Mouse (Mus musculus) thymus, postnatal 4 days (tissue): ENCODE measurements at regions not wholly inside any gene's neighbourhood (a gene's known extent, or its start where the extent isn't known, plus 50 kb on each side); places are given as distances from the start of the nearest gene placed in this dataset.
A peak's percentile ranks its signal among the peaks of the same experiment; 100 is the strongest.

Experiments
- DNase-seq: peaks from one replicate; pipeline ENCODE4 v3.0.0; 2021

GRCm38 (mm10) chr12:13028086-13028485, 86.4 kb upstream of the Mycn start:
- DNase-seq, result no peak

GRCm38 (mm10) chr12:13026041-13026580, 84.4 kb upstream of the Mycn start:
- DNase-seq, result no peak

GRCm38 (mm10) chr12:13024215-13024841, 82.6 kb upstream of the Mycn start:
- DNase-seq, result no peak

GRCm38 (mm10) chr12:13011023-13011761, 69.5 kb upstream of the Mycn start:
- DNase-seq, result no peak

- no peak for DNase-seq
Measured at GRCm38 (mm10) chr12:13010405-13010804, 68.7 kb upstream of the Mycn start.

- peak; percentile 58 for DNase-seq
Measured at GRCm38 (mm10) chr12:13009470-13009869, 67.8 kb upstream of the Mycn start.

GRCm38 (mm10) chr12:13002703-13003102, 61.0 kb upstream of the Mycn start:
- no peak for DNase-seq

- no peak for DNase-seq
Measured at GRCm38 (mm10) chr12:13002069-13002590, 60.4 kb upstream of the Mycn start.

GRCm38 (mm10) chr12:12995974-12996361, 54.3 kb upstream of the Mycn start:
- no peak for DNase-seq

- no peak for DNase-seq
Measured at GRCm38 (mm10) chr12:12995061-12995973, 53.6 kb upstream of the Mycn start.

- DNase-seq, result no peak
Measured at GRCm38 (mm10) chr12:12993894-12994714, 52.4 kb upstream of the Mycn start.
